Mouse (Mus musculus) CH12F3 (cell line): ENCODE results near the gene Evc.

ENCODE experiments used
- in situ Hi-C: fragments of 300-500 bp; cut with MboI; formaldehyde crosslinking; loops from 2 replicates; pipeline ENCODE4 v1.14.3; 2020; ENCODE audit warnings: low sequenced_read_pairs

The Evc gene

DNA sequence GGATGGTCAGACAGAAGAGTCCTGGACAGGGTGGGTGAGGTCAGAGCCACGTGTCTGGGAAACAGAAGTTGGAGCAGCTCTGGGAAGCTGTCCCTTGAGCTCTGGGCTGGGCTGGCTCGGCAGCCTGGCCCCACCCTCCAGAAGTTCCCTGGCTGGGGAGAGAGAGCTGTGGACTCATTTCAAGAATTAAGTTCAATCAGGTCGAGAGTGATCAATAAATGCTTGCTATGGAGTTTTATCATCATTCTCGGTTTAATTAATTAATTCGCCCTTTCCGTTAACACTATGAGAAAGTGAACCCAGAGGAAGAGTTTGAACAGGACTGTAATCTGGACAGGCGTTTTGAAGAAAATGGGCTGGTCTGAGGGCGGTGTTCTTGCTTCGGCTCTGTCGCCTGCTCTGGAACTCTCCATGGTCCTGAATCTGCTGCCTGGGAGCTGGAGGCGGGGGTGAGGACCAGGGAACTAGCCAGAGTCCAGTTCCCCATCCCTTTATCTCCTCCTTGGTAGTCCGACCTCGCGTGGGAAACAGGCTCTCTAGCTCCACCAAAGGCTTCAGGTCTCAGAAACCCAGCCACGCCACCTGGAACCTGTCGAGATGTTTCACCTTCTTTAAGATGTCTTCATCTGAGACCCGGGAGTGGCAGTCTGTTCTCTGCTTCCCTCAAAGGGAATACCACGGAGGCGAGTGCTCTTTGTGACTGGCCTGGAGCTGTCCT, 93.4 kb downstream of the Evc start:
- in situ Hi-C loops = no loop called here

- in situ Hi-C loops = no loop called here
Observed at GRCm38 (mm10) chr5:37242360-37243168, 94.1 kb downstream of the Evc start.

DNA sequence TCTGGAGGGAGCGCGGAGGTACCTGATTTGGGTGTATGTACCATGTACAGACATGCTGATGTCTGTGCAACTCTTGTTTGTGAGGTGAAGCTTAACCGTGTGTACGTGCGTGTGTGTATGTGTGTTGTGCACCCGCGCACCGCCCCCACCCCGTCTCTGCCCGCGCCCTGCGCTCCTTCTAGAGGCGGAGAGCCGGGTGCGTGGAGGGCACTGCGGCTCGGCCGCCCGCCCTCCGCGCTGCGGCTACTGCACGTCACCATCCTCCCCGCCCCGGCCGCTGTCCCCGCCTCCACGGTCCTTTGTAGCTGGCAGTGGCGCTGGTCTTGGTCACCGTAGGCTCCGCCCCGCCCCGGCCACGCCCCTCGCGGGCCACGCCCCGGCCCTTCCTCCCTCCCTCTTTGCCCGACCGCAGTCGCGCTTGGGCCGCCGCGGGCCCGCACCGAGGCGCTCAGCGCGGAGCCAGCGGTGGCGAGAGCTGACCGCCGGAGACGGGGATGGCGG, 95.0 kb downstream of the Evc start, which contains the start of gene Crmp1:
TSS of gene Crmp1 (plus strand) at position 290 of the 501 bp plus-strand sequence.
- in situ Hi-C loops = no loop called here

GRCm38 (mm10) chr5:37241224-37241623, 95.5 kb downstream of the Evc start:
- in situ Hi-C loops = no loop called here

GRCm38 (mm10) chr5:37240550-37240949, 96.1 kb downstream of the Evc start:
- in situ Hi-C loops = no loop called here
